Mouse (Mus musculus) layer of hippocampus, postnatal 10 days (tissue): ENCODE measurements at regions not wholly inside any gene's neighbourhood (a gene's known extent, or its start where the extent isn't known, plus 50 kb on each side); places are given as distances from the start of the nearest gene placed in this dataset.

Source experiments
- DNase-seq, 2 experiments: peaks; one replicate each; pipeline ENCODE4 v3.0.0; 2021; ENCODE audit warnings: low spot score in 2 of 2

- no peak for DNase-seq
These were observed 406.2 kb upstream of the Mmadhc start for GRCm38 (mm10) chr2:50702584-50703450.

DNA sequence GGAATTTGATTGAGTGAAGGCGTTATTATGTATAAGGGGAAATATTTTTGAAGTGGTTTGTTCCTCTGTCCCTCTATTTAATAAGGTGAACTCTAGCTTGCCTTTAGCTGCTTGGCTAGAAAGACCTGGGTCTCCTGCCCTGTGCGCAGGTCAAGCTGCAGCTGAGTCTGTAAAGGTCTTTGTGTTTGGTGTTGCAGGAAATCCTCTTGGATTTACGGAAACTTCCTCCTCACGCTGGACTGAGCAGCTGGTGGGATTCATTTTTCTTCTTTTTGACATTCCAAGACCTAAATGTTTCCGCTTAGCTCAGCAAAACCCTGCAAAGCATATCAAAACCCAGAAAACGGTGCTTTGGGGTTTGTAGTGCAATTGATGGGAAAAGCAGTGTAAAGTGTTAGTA is 402.2 kb upstream of the Mmadhc start:
- DNase-seq: no peak

DNA sequence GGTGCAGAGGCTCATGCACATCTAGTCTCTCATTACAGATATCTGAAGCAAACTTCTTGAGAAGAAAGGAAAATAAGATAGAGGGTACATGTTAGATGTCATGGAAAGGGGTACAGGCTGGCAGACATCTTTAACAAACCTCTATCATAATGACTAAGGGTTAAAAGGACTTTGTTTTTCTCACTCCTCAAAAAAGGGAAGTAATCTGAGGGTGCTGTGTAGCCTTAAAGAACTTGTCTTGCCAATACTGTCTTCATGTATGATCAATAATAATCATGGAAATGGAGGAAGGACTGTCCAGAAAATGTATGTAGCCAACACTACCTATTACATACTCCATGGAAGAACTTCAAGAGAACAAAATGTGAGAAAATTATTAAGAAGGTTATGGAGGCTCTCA is 400.0 kb upstream of the Mmadhc start:
- DNase-seq: no peak

DNA sequence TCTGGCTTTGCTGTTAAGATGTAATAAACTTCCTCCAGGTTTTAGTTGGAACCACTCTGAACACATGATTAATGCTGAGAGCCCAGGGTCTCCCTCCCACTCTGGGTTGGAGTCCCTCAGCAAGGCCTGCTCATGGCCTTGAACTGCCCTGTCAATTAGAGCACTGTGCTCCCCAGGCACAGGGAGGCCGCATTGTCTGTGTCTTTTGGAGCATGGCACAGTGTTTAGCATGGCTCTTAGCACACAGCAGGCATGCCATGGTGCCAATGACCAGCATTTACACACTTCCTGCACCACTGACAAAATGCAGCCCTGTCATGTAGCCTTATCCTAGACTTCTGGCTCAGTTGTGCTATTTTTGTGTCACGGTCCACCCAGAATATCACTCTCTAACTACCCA is 398.2 kb upstream of the Mmadhc start:
- no peak for DNase-seq

DNA sequence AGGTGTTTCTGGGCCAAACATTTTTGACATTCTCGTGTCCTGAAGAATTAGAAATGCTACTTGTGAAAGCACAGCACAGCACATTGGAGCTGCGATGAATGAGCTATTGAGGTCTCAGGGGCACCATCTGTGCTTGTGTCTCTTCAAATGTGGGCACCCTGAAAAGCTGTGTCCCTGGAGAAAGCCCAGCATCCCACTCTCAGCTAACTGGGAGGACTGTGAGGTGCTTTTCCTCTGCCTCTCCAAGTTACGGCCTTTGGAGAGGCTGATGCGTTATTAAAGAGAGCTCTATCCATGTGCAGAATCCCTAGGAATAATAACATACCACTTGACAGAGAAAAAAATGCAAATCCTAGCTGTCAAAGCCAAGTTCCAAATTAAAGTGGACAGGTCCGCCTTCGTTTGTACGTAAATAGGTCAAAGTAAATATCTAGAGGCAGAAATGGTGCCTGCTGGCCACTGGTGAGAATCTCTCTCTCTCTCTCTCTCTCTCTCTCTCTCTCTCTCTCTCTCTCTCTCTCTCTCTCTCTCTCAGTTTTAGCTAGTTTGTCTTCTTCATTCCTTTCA is 397.3 kb upstream of the Mmadhc start:
- no peak for DNase-seq

- no peak for DNase-seq
These were observed 393.8 kb upstream of the Mmadhc start for GRCm38 (mm10) chr2:50690120-50691103.

DNA sequence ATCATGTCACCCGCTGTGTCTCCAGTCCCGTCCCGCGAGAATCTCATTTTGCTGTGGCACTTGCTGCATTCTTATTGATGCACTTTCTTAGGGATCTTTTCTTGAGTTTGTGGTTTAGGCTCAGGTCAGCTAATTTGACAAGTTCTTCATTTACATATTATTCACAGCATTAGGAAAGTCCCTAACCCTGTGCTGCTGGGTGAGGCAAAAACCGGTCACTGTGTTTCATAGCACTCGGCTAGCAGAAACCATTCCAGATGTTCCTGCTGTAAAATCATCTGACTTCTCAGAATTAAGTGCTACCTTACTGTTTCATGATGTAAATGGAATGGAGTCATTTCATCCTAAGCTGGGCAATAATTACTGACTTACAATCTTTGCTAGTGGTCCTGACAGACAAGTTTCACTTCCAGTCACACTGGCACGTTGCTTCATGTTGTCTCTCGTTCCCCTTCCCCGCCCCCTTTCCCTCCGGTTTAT is 391.1 kb upstream of the Mmadhc start:
- DNase-seq: no peak

DNA sequence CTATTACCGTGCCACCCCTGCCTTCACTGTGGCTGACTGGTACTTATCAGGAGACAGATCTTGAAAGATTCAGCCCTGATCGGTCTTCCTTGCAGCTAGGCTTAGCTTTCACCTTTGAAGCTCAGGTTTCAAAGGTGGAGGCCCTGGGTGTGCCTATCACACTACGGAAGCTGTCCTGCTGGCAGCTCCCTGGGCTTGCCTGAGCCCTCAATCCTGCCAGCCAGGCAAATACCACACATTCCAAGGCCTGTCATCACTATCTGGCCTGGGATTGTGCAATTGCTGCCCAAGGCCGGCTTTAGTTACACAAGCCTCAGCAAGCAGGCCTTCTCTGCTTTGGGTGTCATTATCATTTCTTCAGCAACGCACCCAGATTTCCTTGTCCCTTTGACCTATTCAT is 390.6 kb upstream of the Mmadhc start:
- DNase-seq: no peak

DNA sequence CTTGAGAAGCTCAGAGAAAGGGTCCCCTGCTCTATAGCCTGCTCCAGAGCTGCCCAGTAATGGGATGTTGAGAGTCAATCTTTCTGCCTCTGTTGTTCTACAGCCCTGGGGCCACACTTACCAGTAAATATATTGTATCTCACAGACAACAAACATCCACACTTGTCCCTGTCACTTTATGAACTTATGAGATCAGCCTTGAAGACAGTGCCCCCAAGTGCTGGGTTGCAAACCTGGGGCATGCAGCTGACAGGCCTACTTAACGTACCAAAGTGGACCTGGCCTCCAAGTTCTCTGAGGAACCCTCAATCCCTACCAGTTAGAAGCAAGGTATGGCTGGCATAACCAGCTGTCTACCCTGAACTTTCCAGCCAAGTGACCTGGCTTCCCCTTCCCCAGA is 380.9 kb upstream of the Mmadhc start:
- no peak for DNase-seq

DNA sequence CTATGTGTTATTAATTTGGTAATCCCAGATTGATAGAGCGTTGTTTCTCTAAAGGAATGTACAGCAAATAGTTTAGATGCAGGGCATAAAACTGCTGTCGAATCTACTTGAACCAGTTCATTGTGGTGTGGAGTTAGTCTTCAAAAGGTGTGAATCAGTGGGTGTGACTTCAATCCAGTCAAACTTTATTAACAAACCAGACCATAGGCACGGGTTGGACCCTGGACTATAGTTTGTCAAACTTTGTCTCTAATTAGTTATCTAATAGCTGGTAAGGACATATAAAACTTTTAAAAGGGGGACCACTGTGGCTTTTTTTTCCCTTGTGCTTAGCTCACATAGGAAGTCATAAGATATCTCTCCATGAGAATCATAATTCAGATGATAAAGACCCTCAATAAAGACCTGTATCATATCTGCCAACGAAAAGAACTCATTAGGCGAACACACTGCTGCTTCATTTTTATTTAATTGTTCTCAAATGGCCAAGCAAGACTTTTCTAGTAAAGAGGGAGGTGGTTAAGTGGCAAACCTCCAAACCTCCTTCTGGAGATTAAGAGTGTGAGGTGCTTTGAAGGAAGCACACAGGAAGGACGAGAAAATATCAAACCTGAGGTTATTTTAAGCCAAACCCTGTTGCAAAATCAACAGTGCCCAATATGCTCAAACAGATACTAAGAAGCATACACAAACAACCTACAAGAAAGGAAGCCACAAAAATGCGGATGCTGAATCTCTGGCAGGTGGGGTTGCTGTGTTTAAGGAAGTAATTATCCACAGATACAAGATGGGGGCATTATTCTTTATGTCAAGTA is 379.3 kb upstream of the Mmadhc start:
- DNase-seq: no peak

GRCm38 (mm10) chr2:50674856-50675175 is 378.2 kb upstream of the Mmadhc start:
- no peak for DNase-seq

GRCm38 (mm10) chr2:50674151-50674855 is 377.7 kb upstream of the Mmadhc start:
- DNase-seq: no peak

GRCm38 (mm10) chr2:50669297-50669696 is 372.7 kb upstream of the Mmadhc start:
- no peak for DNase-seq

DNA sequence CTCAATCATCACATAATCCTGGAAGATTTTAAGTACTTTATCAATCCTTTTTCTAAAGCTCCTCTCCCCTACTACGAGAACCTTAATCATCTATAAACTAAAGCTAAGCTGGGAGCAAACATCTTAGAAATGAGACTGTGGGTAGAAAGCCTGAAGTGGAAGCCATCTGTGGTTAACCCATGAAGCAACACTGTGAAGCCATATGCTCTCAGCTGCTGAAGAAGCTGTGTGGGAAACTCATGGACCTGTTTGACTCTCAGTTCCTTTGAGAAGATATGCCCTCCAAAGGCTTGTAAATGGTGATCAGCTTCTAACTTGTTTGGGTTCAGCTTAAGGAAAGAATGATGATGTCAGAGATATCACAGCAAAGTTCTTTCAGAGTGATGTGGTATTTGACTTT is 372.2 kb upstream of the Mmadhc start:
- no peak for DNase-seq

- no peak for DNase-seq
These were observed 370.6 kb upstream of the Mmadhc start for GRCm38 (mm10) chr2:50667180-50667579.

- DNase-seq: no peak
These were observed 365.9 kb upstream of the Mmadhc start for GRCm38 (mm10) chr2:50662504-50662903.

- no peak for DNase-seq
These were observed 363.4 kb upstream of the Mmadhc start for GRCm38 (mm10) chr2:50660000-50660399.

DNA sequence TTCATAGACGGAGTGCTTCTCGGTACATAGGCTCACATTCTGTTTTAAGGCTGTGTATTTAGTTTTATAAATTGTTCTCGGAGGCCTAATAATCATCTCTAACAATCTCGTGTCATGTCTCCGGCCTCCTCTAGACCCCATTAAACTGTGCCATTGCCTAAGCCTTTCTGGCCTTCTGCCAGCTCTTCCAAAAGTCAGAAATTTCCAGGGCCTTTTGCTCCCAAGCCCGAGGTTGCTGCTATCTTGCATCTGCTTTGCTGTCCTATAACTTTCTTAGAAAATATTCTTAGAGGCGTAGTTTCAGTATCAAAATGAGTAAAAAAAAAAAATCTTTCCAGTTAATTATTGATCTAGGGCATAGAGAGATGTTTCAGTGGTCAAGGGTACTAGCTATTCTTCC is 361.2 kb upstream of the Mmadhc start:
- DNase-seq: no peak

DNA sequence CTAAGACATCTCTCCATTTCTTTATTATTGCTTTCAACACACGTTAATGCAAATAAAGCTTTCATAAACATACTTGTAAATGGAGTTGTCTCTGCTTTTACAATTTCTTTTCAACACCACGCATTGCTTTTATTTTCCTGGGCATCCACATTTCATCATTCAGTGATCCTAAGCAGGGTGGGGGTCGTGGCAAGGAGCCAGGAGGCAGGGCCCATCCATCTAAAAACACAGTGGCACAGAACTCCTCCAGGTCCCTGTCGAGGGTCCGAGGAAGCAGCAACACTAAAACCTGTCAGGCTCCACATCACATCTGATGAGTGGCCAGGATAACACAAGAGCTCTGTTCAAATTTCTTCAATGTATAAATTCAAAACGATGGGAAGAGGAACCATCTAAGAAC is 359.8 kb upstream of the Mmadhc start:
- DNase-seq: no peak

DNA sequence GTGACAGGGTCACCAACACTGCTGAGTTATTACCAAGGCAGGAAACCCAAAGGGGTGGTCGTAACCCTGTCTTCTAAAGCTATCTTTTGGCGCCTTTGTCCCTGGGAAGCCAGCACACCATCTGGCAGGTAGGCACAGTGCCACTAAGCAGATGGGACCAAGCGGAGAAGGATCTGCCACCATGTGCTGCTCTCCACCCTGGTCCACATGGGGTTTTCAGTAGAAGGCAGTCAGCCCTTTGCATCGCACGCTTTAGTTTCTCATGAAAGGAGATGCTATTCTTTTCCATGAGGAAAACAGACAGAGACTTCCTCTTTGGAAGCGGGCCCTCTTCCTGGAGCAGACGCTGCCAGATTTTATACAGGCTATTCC is 358.3 kb upstream of the Mmadhc start:
- DNase-seq: peak; percentile 62 to 73
